Mouse (Mus musculus) heart, adult 2 months (tissue): ENCODE measurements around the gene Abca4. TPM values are rescaled to one million over a fixed set of nuclear protein-coding genes. Genes with fewer than 3 reads are reported as not detected.
"Not testable (repeated sequence)": the region's sequence is repeated elsewhere in the genome, so short reads cannot be mapped to it uniquely, and the experiment has no call there.

Experiments used
- DNase-seq, 2 experiments: peaks; one replicate each; pipeline ENCODE4 v3.0.0; 2021
- H3K27ac ChIP-seq: fragments of 200-600 bp; 2 replicates; pipeline ENCODE4 v1.8.1; 2022
- H3K27me3 ChIP-seq: fragments of 200-500 bp; 2 replicates; pipeline ENCODE4 v1.6.1; 2012; ENCODE audit warnings: mild to moderate bottlenecking, low read length, inconsistent platforms, mixed read lengths; ENCODE audit not compliant: control insufficient read depth, insufficient read depth
- H3K36me3 ChIP-seq: fragments of 200-500 bp; 2 replicates; pipeline ENCODE4 v1.6.1; 2012; ENCODE audit warnings: low read length, inconsistent platforms; ENCODE audit not compliant: control insufficient read depth, insufficient read depth
- H3K4me1 ChIP-seq: fragments of 200-500 bp; 2 replicates; pipeline ENCODE4 v1.6.1; 2011; ENCODE audit warnings: low read length; ENCODE audit not compliant: control insufficient read depth, insufficient read depth
- H3K4me3 ChIP-seq: fragments of 200-600 bp; 2 replicates; pipeline ENCODE4 v1.8.1; 2022
- H3K79me2 ChIP-seq: fragments of 200-500 bp; replicated peaks from 2 replicates; pipeline ENCODE4 v1.6.1; 2012; ENCODE audit warnings: mild to moderate bottlenecking, inconsistent platforms, low read length, moderate library complexity, mixed read lengths; ENCODE audit not compliant: control insufficient read depth, insufficient read depth
- H3K9ac ChIP-seq: fragments of 200-500 bp; 2 replicates; pipeline ENCODE4 v1.6.1; 2012; ENCODE audit warnings: low read depth, mild to moderate bottlenecking, control low read depth, inconsistent platforms, low read length, mixed read lengths
- CTCF ChIP-seq: fragments of 200-600 bp; IDR thresholded peaks from 2 replicates; pipeline ENCODE4 v1.8.1; 2022; ENCODE audit warnings: antibody characterized with exemption, mild to moderate bottlenecking, moderate library complexity
- EP300 ChIP-seq: fragments of 200-500 bp; IDR thresholded peaks from 2 replicates; pipeline ENCODE4 v1.6.1; 2011; ENCODE audit warnings: low read depth, low read length, control low read depth; ENCODE audit not compliant: insufficient read depth
- POLR2A ChIP-seq: fragments of 200-500 bp; IDR thresholded peaks from 2 replicates; pipeline ENCODE4 v1.6.1; 2011; ENCODE audit warnings: mild to moderate bottlenecking, low read depth, low read length, control low read depth; ENCODE audit not compliant: insufficient read depth
- WGBS: fragments of 180-500 bp; shearing (Covaris S2); methylation state at CpG from one replicate; pipeline ENCODE4 v1.1.7; 2018; 5-methylcytosine and 5-hydroxymethylcytosine counted together
- intact Hi-C: fragments of 180-260 bp; cut with DNase I; formaldehyde crosslinking; loops from one replicate; pipeline ENCODE4 v1.15.1; 2025
- polyA plus RNA-seq: library from polyadenylated mRNA; depleted of rRNA; stranded (reverse); fragments of >200 nt; gene quantifications from 2 replicates; pipeline ENCODE4 v1.2.3, GENCODE M21; 2012
- total RNA-seq, 2 experiments: library from RNA; stranded (reverse); gene quantifications; 2 replicates each; pipeline ENCODE4 v1.2.3; 2021

Abca4 gene
- total and polyA plus RNA-seq, 3 experiments, result 1.6 to 2.6 (median 2.3) TPM

DNA sequence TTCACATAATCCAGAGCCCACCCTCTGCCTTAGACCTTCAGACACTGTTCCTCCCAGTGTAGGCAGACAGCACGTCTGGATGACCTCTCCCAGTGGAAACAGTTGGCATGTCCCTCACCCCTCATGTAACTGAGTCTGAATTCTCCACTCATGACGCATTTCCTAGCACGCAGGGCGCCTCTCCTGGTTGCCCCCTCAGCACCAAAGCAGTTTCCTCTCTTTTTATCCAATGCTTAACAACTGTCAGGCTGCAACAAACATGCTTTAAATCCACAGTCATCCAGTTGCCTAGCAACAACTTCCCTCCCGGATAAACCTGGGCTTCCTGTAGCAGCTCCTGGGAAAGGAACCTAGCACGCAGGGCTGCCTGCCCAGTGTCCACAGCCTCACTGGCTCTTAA lies 33.9 kb downstream of the Abca4 start:
- 0 out of 2 replicates have a peak, but pooled peaks have one; percentile 13 for TF ChIP-seq POLR2A
- TF ChIP-seq EP300, result peak; percentile 80; the same call in 1 of the 2 replicates
- 0 out of 2 replicates have a peak, but pooled peaks have one; percentile 20 for TF ChIP-seq CTCF
- H3K36me3 ChIP-seq, result 0 out of 2 replicates have a peak, but pooled peaks cover 3% of the 10 kb centered on the region
- H3K4me3 ChIP-seq, result no peak overlapping the region
- H3K79me2 ChIP-seq, result no peaks in the 10 kb centered on the region
- H3K4me1 ChIP-seq, result peaks cover 2% of the 10 kb centered on the region
- no peaks in the 10 kb centered on the region for H3K27me3 ChIP-seq
- peak; percentile 45 to 70 for DNase-seq
- intact Hi-C loops, result loop anchor here (1.0 kb wide), 1 partner anchor 44 kb away; no protein-coding TSS in a partner anchor
- no peak overlapping the region for H3K9ac ChIP-seq
- 25% methylated on average over 6 of the region's 6 CpGs for WGBS
- peak overlapping the region; percentile 74 for H3K27ac ChIP-seq

DNA sequence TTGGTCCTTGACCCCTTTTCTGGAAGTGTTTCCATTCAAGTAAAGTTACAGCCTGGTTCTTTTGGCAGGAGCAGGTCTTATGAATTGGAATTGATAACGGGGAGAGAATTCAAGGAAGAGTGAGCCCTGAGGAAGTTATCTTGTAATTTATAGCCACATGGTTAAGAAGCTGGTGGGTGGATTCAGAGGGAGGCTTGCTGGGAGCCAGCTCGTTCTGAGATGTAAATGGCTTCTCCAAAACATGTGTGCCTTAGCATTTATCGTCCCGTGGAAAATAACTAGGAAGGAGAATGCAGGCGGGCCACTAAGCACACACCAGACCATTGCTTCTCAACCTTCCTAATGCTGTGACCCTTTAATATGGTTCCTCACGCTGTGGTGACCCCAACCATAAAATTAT lies 34.9 kb downstream of the Abca4 start:
- WGBS, result 74% methylated on average over 6 of the region's 6 CpGs
- intact Hi-C loops, result no loop called here

DNA sequence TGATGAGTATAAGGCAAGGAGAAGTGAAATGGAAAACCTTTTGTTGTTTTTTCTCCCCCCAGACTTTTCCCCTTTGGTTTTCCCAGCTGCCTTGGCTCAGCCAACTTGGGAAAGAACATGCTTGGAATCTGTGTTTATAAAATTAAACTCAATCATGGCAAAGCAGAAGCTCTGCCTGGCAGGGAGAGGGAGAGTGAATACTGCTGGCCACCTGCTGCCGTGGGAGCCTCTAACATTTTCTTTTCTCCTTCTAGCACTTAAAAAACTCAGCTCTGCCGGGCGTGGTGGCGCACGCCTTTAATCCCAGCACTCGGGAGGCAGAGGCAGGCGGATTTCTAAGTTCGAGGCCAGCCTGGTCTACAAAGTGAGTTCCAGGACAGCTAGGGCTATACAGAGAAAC lies 37.4 kb downstream of the Abca4 start:
- H3K4me3 ChIP-seq, H3K4me1 ChIP-seq, DNase-seq, H3K9ac ChIP-seq, H3K27me3 ChIP-seq, H3K27ac ChIP-seq, intact Hi-C loops, H3K36me3 ChIP-seq, H3K79me2 ChIP-seq: not testable (repeated sequence)
- WGBS, result 92% methylated on average over 8 of the region's 8 CpGs

More for the DNA sequence above, 34.9 kb downstream of the Abca4 start:
- H3K27me3 ChIP-seq, result no peaks in the 10 kb centered on the region
- no peaks in the 10 kb centered on the region for H3K79me2 ChIP-seq
- H3K27ac ChIP-seq, result no peak overlapping the region; the same call in 1 of the 2 replicates
- no peak for DNase-seq
- no peak overlapping the region for H3K9ac ChIP-seq
- no peak for TF ChIP-seq CTCF
- no peak for TF ChIP-seq EP300
- no peak for TF ChIP-seq POLR2A
- peaks cover 2% of the 10 kb centered on the region for H3K4me1 ChIP-seq
- H3K36me3 ChIP-seq, result 0 out of 2 replicates have a peak, but pooled peaks cover 3% of the 10 kb centered on the region
- H3K4me3 ChIP-seq, result no peak overlapping the region

DNA sequence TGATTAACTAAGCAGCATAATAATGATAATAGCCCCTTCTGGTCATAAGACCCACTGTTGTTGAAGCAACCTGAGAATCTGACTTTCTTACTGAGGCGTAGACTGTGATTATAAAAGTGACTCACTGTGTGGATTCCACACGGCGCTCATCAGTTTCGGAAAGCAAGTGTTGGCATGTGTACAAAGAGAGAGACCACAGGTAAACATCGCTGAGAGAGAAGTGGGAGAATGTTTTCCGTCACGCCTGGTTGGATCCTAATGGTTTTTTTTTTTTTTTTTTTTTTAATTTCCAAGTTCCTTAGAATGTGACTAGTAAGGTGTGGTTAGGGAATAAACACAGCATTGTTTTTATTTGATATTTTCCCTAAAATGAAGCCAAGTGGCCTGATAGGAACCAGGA lies 38.1 kb downstream of the Abca4 start:
- H3K4me1 ChIP-seq, result peaks cover 2% of the 10 kb centered on the region
- TF ChIP-seq POLR2A (no peak), EP300 (no peak), CTCF (no peak)
- H3K36me3 ChIP-seq, result 0 out of 2 replicates have a peak, but pooled peaks cover 3% of the 10 kb centered on the region
- WGBS, result 87% methylated on average over 7 of the region's 7 CpGs
- H3K27ac ChIP-seq, result no peak overlapping the region
- no peak for DNase-seq
- H3K79me2 ChIP-seq, result no peaks in the 10 kb centered on the region
- intact Hi-C loops, result no loop called here
- no peak overlapping the region for H3K4me3 ChIP-seq
- H3K27me3 ChIP-seq, result no peaks in the 10 kb centered on the region
- H3K9ac ChIP-seq, result no peak overlapping the region

DNA sequence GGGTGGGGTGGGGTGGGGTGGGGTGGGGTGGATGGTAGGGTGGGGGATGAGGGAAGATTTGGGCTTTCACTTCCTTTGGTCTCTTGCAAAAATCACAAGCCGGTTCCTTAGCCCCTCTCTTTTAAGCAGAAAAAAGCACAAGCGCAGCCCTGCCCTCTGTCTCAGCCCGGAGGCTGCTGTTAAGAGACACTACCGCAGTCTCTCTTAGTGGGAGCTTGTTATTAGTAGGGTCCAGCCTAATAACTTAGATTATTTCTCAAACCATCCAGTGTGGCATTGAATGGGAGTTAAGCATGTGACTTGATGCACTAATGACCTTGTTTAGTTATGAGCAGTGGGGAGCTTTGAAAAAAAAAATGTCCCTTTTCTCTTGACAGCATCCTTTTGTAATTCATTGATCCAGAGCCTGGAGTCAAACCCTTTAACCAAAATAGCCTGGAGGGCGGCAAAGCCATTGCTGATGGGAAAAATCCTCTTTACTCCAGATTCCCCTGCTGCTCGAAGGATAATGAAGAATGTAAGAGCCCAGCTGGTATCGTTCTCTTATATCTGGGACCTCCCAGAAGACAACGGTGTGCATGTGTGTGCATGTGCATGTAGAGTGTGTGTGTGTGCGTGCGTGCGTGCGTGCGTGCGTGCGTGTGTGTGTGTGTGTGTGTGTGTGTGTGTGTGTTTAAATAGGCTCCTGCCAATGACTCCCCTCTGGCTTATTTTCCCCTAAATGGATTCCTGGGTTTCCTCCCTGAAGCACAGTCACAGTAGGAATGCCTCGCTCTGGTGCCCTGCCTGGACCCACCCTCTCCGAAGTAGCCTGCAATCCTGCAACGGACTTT lies 41.1 kb downstream of the Abca4 start:
- H3K79me2 ChIP-seq, result no peaks in the 10 kb centered on the region
- no peaks in the 10 kb centered on the region for H3K36me3 ChIP-seq
- no peak overlapping the region for H3K9ac ChIP-seq
- peak overlapping the region; percentile 17; the same call in 1 of the 2 replicates for H3K27ac ChIP-seq
- peaks cover 6% of the 10 kb centered on the region for H3K4me1 ChIP-seq
- intact Hi-C loops, result no loop called here
- WGBS, result 87% methylated on average over 18 of the region's 18 CpGs
- no peak for DNase-seq
- TF ChIP-seq EP300 (no peak), POLR2A (no peak), CTCF (no peak)
- H3K4me3 ChIP-seq, result no peak overlapping the region
- no peaks in the 10 kb centered on the region for H3K27me3 ChIP-seq

DNA sequence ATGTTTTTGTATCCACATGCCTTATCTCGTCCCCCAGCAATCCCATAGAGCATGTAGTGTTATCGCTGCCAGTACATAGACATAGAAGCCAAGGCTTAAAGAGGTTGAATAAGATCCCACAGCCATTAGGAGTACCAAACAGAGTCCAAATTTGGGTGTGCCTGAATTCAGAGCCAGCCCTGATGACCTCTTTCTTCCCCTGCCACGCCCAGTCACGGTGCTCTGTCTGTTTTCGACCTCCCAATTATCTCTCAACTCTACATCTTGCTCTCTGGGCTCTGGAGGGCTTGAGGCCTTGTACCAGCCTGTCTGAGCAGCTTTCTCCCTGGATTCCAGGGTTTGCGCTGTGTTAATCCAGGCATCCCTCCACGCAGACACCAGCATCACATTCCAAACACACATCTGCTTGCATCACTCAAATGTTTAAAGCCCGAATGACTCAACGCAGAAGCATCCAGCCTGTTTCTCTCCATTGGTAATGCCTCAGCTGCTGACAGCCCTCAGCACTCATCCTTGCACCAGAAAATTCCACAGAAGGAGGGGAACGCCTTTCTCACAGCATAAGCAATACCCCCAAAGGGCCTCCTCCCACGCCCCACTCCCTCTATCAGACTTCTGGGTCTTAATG lies 43.9 kb downstream of the Abca4 start:
- Histone ChIP-seq H3K27me3 (no peaks in the 10 kb centered on the region), H3K36me3 (no peaks in the 10 kb centered on the region), H3K27ac (peak overlapping the region; percentile 51; the same call in 1 of the 2 replicates), H3K4me1 (peaks cover 6% of the 10 kb centered on the region), H3K4me3 (no peak overlapping the region), H3K9ac (no peak overlapping the region), H3K79me2 (no peaks in the 10 kb centered on the region)
- peak; percentile 56 to 70 for DNase-seq
- intact Hi-C loops, result no loop called here
- WGBS, result 53% methylated on average over 11 of the region's 11 CpGs
- TF ChIP-seq POLR2A (no peak), EP300 (peak; percentile 75; the same call in 1 of the 2 replicates)
